Mouse (Mus musculus): Measurements from ENCODE around the gene Fgfr4. TPM values are rescaled to one million over a fixed set of nuclear protein-coding genes. Genes with fewer than 3 reads are reported as not detected.

Gene Fgfr4
- polyA plus RNA-seq, 1 experiment = not detected

GRCm38 (mm10) chr13:55135382-55135781, 17.1 kb upstream of the Fgfr4 start:
- H3K4me1 ChIP-seq (ENCODE audit: control insufficient read depth, insufficient read depth, low read length) = no peaks in the 10 kb centered on the region
- H3K4me3 ChIP-seq (ENCODE audit: insufficient read depth, low read length) = no peak overlapping the region
- H3K27ac ChIP-seq (ENCODE audit: insufficient read depth, low read length) = no peak overlapping the region
- TF ChIP-seq CTCF (IDR thresholded peaks at IDR 0.05; ENCODE audit: borderline replicate concordance, insufficient read depth, low read length) (peak; percentile 22; the same call in 1 of the 2 replicates), POLR2A (IDR thresholded peaks at IDR 0.05; ENCODE audit: low read depth, low read length) (no peak)

GRCm38 (mm10) chr13:55140271-55140670, 12.2 kb upstream of the Fgfr4 start:
- Histone ChIP-seq H3K4me1 (ENCODE audit: control insufficient read depth, insufficient read depth, low read length) (no peaks in the 10 kb centered on the region), H3K27ac (ENCODE audit: insufficient read depth, low read length) (no peak overlapping the region), H3K4me3 (ENCODE audit: insufficient read depth, low read length) (no peak overlapping the region)
- TF ChIP-seq CTCF (IDR thresholded peaks at IDR 0.05; ENCODE audit: borderline replicate concordance, insufficient read depth, low read length) (no peak), POLR2A (IDR thresholded peaks at IDR 0.05; ENCODE audit: low read depth, low read length) (no peak)

- Histone ChIP-seq H3K4me1 (ENCODE audit: control insufficient read depth, insufficient read depth, low read length) (no peaks in the 10 kb centered on the region), H3K27ac (ENCODE audit: insufficient read depth, low read length) (no peak overlapping the region), H3K4me3 (ENCODE audit: insufficient read depth, low read length) (no peak overlapping the region)
- TF ChIP-seq CTCF (IDR thresholded peaks at IDR 0.05; ENCODE audit: borderline replicate concordance, insufficient read depth, low read length) = no peak
- TF ChIP-seq POLR2A (IDR thresholded peaks at IDR 0.05; ENCODE audit: low read depth, low read length) = no peak
Observed at GRCm38 (mm10) chr13:55153951-55154350, 1.5 kb downstream of the Fgfr4 start.

- H3K4me3 ChIP-seq (ENCODE audit: insufficient read depth, low read length) = no peak overlapping the region
- no peaks in the 10 kb centered on the region for H3K4me1 ChIP-seq (ENCODE audit: control insufficient read depth, insufficient read depth, low read length)
- no peak for TF ChIP-seq POLR2A (IDR thresholded peaks at IDR 0.05; ENCODE audit: low read depth, low read length)
- TF ChIP-seq CTCF (IDR thresholded peaks at IDR 0.05; ENCODE audit: borderline replicate concordance, insufficient read depth, low read length) = no peak
- no peak overlapping the region for H3K27ac ChIP-seq (ENCODE audit: insufficient read depth, low read length)
Observed at GRCm38 (mm10) chr13:55162365-55162764, 9.9 kb downstream of the Fgfr4 start.

- TF ChIP-seq POLR2A (IDR thresholded peaks at IDR 0.05; ENCODE audit: low read depth, low read length) = no peak
- TF ChIP-seq CTCF (IDR thresholded peaks at IDR 0.05; ENCODE audit: borderline replicate concordance, insufficient read depth, low read length) = no peak
- Histone ChIP-seq H3K4me3 (ENCODE audit: insufficient read depth, low read length) (no peak overlapping the region), H3K4me1 (ENCODE audit: control insufficient read depth, insufficient read depth, low read length) (no peaks in the 10 kb centered on the region), H3K27ac (ENCODE audit: insufficient read depth, low read length) (no peak overlapping the region)
Observed at GRCm38 (mm10) chr13:55163553-55163952, 11.1 kb downstream of the Fgfr4 start.

GRCm38 (mm10) chr13:55165831-55166339, 13.4 kb downstream of the Fgfr4 start:
- H3K27ac ChIP-seq (ENCODE audit: insufficient read depth, low read length) = no peak overlapping the region
- TF ChIP-seq POLR2A (IDR thresholded peaks at IDR 0.05; ENCODE audit: low read depth, low read length) = no peak
- no peak for TF ChIP-seq CTCF (IDR thresholded peaks at IDR 0.05; ENCODE audit: borderline replicate concordance, insufficient read depth, low read length)
- no peaks in the 10 kb centered on the region for H3K4me1 ChIP-seq (ENCODE audit: control insufficient read depth, insufficient read depth, low read length)
- H3K4me3 ChIP-seq (ENCODE audit: insufficient read depth, low read length) = no peak overlapping the region

- TF ChIP-seq POLR2A (IDR thresholded peaks at IDR 0.05; ENCODE audit: low read depth, low read length) = no peak
- Histone ChIP-seq H3K27ac (ENCODE audit: insufficient read depth, low read length) (no peak overlapping the region), H3K4me1 (ENCODE audit: control insufficient read depth, insufficient read depth, low read length) (no peaks in the 10 kb centered on the region), H3K4me3 (ENCODE audit: insufficient read depth, low read length) (no peak overlapping the region)
Observed at GRCm38 (mm10) chr13:55166806-55167725, 14.6 kb downstream of the Fgfr4 start.

- no peak overlapping the region for H3K27ac ChIP-seq (ENCODE audit: insufficient read depth, low read length)
- no peak overlapping the region for H3K4me3 ChIP-seq (ENCODE audit: insufficient read depth, low read length)
- no peaks in the 10 kb centered on the region for H3K4me1 ChIP-seq (ENCODE audit: control insufficient read depth, insufficient read depth, low read length)
- TF ChIP-seq POLR2A (IDR thresholded peaks at IDR 0.05; ENCODE audit: low read depth, low read length) = no peak
- no peak for TF ChIP-seq CTCF (IDR thresholded peaks at IDR 0.05; ENCODE audit: borderline replicate concordance, insufficient read depth, low read length)
Observed at GRCm38 (mm10) chr13:55167798-55168197, 15.4 kb downstream of the Fgfr4 start.

- H3K4me1 ChIP-seq (ENCODE audit: control insufficient read depth, insufficient read depth, low read length) = no peaks in the 10 kb centered on the region
- TF ChIP-seq CTCF (IDR thresholded peaks at IDR 0.05; ENCODE audit: borderline replicate concordance, insufficient read depth, low read length) (no peak), POLR2A (IDR thresholded peaks at IDR 0.05; ENCODE audit: low read depth, low read length) (no peak)
- no peak overlapping the region for H3K4me3 ChIP-seq (ENCODE audit: insufficient read depth, low read length)
- H3K27ac ChIP-seq (ENCODE audit: insufficient read depth, low read length) = no peak overlapping the region
Observed at GRCm38 (mm10) chr13:55168255-55168654, 15.8 kb downstream of the Fgfr4 start.

GRCm38 (mm10) chr13:55168958-55169369, 16.5 kb downstream of the Fgfr4 start:
- H3K4me3 ChIP-seq (ENCODE audit: insufficient read depth, low read length) = no peak overlapping the region
- H3K27ac ChIP-seq (ENCODE audit: insufficient read depth, low read length) = no peak overlapping the region
- TF ChIP-seq CTCF (IDR thresholded peaks at IDR 0.05; ENCODE audit: borderline replicate concordance, insufficient read depth, low read length) = no peak
- TF ChIP-seq POLR2A (IDR thresholded peaks at IDR 0.05; ENCODE audit: low read depth, low read length) = no peak
- H3K4me1 ChIP-seq (ENCODE audit: control insufficient read depth, insufficient read depth, low read length) = no peaks in the 10 kb centered on the region

Data from embryonic fibroblast, embryonic 13.5 days (primary cell).